Mouse (Mus musculus) embryonic facial prominence, embryonic 15.5 days (tissue): Measurements from ENCODE around the gene Actn4. TPM values are rescaled to one million over a fixed set of nuclear protein-coding genes. Genes with fewer than 3 reads are reported as not detected.

Source experiments
- ATAC-seq: fragments of 200-750 bp; cut with Nextera tagmentation; 2 replicates; pipeline ENCODE4 v1.8.0; 2017; ENCODE audit warnings: low read depth, moderate TSS enrichment; ENCODE audit not compliant: insufficient number of reproducible peaks, low FRiP score, low TSS enrichment
- H3K27ac ChIP-seq: fragments of 300-500 bp; sonication (generic); replicated peaks from 2 replicates; pipeline ENCODE4 v1.5.1; 2015; ENCODE audit warnings: mild to moderate bottlenecking, inconsistent platforms
- H3K27me3 ChIP-seq: fragments of 300-500 bp; sonication (generic); 2 replicates; pipeline ENCODE4 v1.6.1; 2015; ENCODE audit warnings: inconsistent platforms
- H3K36me3 ChIP-seq: fragments of 300-500 bp; sonication (generic); 2 replicates; pipeline ENCODE4 v1.6.1; 2015; ENCODE audit warnings: mild to moderate bottlenecking, inconsistent platforms
- H3K4me1 ChIP-seq: fragments of 300-500 bp; sonication (generic); 2 replicates; pipeline ENCODE4 v1.6.1; 2015; ENCODE audit warnings: inconsistent platforms
- H3K4me2 ChIP-seq: fragments of 300-500 bp; sonication (generic); replicated peaks from 2 replicates; pipeline ENCODE4 v1.6.1; 2015; ENCODE audit warnings: mild to moderate bottlenecking, inconsistent platforms
- H3K4me3 ChIP-seq: fragments of 300-500 bp; sonication (generic); replicated peaks from 2 replicates; pipeline ENCODE4 v1.5.1; 2015; ENCODE audit warnings: mild to moderate bottlenecking, inconsistent platforms
- H3K9ac ChIP-seq: fragments of 300-500 bp; sonication (generic); 2 replicates; pipeline ENCODE4 v1.6.1; 2015; ENCODE audit warnings: inconsistent platforms
- H3K9me3 ChIP-seq: fragments of 300-500 bp; sonication (generic); replicated peaks from 2 replicates; pipeline ENCODE4 v1.6.1; 2016; ENCODE audit warnings: inconsistent platforms
- WGBS: fragments of 180-500 bp; shearing (Covaris S2); methylation state at CpG from one replicate; pipeline ENCODE4 v1.1.7; 2015; 5-methylcytosine and 5-hydroxymethylcytosine counted together
- polyA plus RNA-seq: library from polyadenylated mRNA; unstranded; fragments of >200 nt; fragmentation: Nextera tagmentation; extraction: Ambion mirVana; gene quantifications from 2 replicates; pipeline ENCODE4 v1.2.1, GENCODE M21; 2015

Gene Actn4
- polyA plus RNA-seq, 1 experiment from 2014 or later = 321 TPM

DNA sequence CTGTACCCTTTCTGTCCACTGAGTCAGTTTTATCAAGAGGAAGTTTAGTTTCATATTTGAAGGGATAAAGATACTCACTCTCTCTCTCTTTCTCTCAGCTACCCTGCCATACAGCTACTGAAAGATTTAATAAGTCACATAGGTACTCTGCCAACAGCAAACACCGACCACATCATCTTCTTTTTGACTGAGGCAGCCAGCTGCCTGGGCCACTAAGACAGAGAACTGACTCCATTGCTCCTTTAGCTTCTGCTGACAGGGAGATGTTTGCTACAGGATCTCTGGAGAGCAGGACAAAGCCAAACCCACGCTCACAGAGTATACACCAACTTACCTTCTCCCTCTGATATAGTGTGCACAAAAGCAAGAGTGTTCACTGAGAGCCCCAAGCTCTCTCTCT, 12.8 kb downstream of the Actn4 start:
- WGBS = 60% methylated on average over 2 of the region's 2 CpGs
- ATAC-seq = no peak
- peaks cover 96% of the 10 kb centered on the region for H3K4me1 ChIP-seq

DNA sequence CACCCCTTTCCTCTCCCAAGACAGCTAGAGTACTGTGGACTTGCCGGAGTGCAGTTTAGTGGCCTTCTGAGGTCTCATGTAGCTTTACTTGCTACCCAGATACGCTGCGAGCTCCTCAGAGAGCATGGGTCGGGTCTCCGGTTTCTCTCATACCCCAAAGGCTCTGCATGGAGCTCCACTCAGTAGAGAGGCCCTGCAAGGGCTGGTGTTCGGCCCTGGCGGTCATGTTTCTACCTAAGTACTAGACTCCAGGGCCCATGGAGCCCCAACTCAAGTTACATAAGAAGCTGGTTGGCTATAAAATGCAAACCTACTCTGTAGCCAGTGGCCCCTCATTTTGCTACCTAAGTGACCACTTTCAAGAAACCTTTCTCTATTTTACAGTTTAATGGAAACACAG, 13.4 kb downstream of the Actn4 start:
- Histone ChIP-seq H3K4me3 (no peak overlapping the region), H3K9ac (no peak overlapping the region), H3K4me1 (peaks cover 97% of the 10 kb centered on the region), H3K27ac (peak overlapping the region; percentile 44), H3K27me3 (no peaks in the 10 kb centered on the region), H3K4me2 (no peak overlapping the region), H3K9me3 (no peaks in the 10 kb centered on the region), H3K36me3 (0 out of 2 replicates have a peak, but pooled peaks cover 6% of the 10 kb centered on the region)
- WGBS = 68% methylated on average over 7 of the region's 7 CpGs
- ATAC-seq = no peak

More for the DNA sequence above, 12.8 kb downstream of the Actn4 start:
- H3K27me3 ChIP-seq = no peaks in the 10 kb centered on the region
- no peak overlapping the region for H3K4me3 ChIP-seq
- H3K36me3 ChIP-seq = 0 out of 2 replicates have a peak, but pooled peaks cover 6% of the 10 kb centered on the region
- no peak overlapping the region for H3K4me2 ChIP-seq
- no peaks in the 10 kb centered on the region for H3K9me3 ChIP-seq
- H3K9ac ChIP-seq = no peak overlapping the region
- peak overlapping the region; percentile 44 for H3K27ac ChIP-seq

DNA sequence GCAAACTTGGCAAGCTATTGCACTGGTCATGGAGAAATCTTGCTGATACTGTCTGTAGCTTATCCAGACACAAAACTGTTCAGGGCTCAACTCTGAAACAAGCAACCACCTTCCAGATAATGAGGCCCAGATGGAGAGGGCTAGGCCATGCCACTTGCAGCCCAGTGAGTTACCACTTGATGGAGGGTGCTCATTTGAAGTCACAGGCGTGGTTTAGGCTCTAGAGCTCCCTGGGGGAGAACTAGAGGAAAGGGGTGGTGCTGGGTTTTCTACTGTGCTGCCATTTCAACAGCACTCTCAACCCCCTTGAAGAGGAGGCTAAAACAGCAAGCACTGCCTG, 15.9 kb downstream of the Actn4 start:
- Histone ChIP-seq H3K4me1 (peaks cover 90% of the 10 kb centered on the region), H3K27me3 (no peaks in the 10 kb centered on the region), H3K9me3 (no peaks in the 10 kb centered on the region), H3K4me2 (peak overlapping the region; percentile 15; the same call in 1 of the 2 replicates), H3K36me3 (0 out of 2 replicates have a peak, but pooled peaks cover 6% of the 10 kb centered on the region), H3K4me3 (no peak overlapping the region), H3K9ac (no peak overlapping the region), H3K27ac (peak overlapping the region; percentile 92)
- 10% methylated on average over 1 of the region's 1 CpGs for whole genome bisulfite sequencing
- ATAC-seq = no peak

DNA sequence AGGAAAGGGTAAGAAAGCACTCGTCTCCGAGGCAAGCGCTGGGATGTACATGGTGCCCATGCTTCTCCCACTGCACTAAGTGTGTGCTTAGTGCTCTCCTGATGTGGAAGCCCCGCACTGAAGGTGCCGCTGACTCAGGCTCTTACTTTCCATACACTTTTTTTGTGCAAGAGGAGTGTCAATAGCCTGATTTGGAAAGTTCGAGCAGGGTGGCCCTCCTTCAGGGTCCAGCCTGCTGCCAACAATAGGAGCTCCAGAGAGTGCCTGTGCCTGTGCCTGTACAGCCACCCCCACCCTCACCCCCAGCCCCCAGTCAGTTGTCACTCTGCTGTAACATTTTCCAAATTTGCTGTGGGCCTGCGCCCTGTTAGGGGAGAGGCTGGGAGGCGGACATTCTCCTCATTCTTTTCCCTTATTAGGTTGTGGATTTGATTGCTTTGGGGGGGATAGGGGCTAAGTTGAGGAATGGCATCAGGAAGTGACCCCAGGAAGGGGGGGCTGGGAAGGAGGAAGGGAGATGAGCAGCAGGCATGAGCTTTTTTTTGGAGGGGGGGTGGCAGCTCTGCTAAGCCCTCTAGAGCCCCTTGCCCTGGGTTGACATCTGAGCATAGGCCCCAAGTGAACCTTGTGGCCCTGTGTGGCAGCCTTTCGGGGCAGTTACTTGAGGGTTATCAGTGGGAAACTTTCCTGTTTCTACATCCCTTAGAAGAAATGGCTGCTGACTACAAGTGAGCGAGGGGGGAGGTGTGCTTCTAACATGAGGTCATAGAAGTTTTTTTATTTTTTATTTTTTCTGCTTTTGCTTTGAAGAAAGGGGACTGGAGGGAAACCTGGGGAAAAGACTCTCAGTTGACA, 16.5 kb downstream of the Actn4 start:
- ATAC-seq = peak; percentile 66
- Histone ChIP-seq H3K4me2 (peak overlapping the region; percentile 24), H3K27ac (peak overlapping the region; percentile 92), H3K9ac (peak overlapping the region; percentile 9; the same call in 1 of the 2 replicates), H3K27me3 (no peaks in the 10 kb centered on the region), H3K4me3 (no peak overlapping the region), H3K36me3 (0 out of 2 replicates have a peak, but pooled peaks cover 5% of the 10 kb centered on the region), H3K9me3 (no peaks in the 10 kb centered on the region), H3K4me1 (peaks cover 90% of the 10 kb centered on the region)
- WGBS = 12% methylated on average over 10 of the region's 10 CpGs

DNA sequence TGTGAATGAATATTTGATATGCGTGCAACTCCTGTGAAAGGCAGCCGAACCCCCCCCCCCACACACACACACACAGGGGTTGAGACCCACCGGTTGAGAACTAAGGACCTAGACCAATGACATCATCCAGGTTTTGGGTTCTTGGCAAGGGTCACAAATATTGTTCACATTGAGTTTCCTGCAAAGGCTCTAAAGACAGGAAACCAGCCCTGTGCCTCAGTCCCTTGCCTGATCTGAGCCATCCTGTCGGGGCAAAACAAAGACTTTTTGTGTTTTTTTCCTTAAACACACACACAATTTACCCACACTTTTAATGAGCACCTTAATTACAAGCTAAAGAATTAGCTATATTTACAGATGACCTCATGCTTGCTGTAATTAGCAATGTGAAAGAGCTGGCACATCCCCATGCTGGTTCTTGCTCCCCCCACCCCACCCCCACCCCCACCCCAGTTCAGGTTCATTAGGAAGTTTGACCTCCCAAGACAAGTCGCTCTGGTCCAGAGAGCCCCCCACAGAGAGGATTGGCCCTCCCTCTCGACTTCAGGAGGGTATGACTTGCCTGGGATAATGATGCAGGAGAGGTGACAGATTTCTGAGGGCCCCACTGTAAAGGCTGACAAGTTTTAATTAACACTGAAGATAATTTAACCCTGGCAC, 17.3 kb downstream of the Actn4 start:
- Histone ChIP-seq H3K27ac (peak overlapping the region; percentile 92), H3K27me3 (no peaks in the 10 kb centered on the region), H3K9ac (no peak overlapping the region), H3K36me3 (no peaks in the 10 kb centered on the region), H3K4me1 (peaks cover 93% of the 10 kb centered on the region), H3K9me3 (no peaks in the 10 kb centered on the region), H3K4me2 (0 out of 2 replicates have a peak overlapping the region, but pooled peaks have one; percentile 24), H3K4me3 (no peak overlapping the region)
- WGBS = 26% methylated on average over 6 of the region's 6 CpGs
- no peak for ATAC-seq

DNA sequence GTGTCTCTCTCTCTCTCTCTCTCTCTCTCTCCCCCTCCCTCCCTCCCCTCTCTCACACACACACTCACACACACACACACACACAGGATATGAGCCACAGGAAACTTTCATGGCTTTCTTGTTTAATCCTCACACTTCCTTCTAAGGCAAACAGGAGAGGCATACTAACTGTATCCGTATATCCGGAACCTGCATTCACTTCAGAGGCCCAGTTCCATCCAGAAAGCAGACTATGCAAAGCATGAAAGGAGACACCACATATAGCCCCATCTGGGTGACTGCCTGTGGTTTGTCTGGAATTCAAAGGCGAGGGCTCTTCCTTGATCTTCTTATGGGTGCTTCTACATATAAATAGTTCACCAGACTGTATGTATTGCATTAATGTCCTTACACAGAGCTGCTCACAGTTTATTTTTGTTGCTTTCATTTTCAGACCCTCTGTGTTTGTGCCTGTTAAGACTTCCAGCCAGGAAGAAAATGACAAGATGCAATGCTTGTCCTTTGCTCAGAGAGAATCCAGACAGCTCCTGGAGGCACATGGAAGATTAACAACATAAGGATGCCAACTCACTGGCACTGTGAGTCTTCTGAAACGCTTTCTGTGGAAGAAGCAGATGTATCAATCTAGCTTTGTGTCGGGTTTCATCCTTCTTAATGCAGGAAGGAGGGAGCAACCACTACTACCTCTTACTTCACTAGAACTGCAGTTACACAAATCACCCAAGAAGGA, 18.5 kb downstream of the Actn4 start:
- Histone ChIP-seq H3K4me3 (no peak overlapping the region), H3K9me3 (no peaks in the 10 kb centered on the region), H3K27me3 (no peaks in the 10 kb centered on the region), H3K4me2 (peak overlapping the region; percentile 8; the same call in 1 of the 2 replicates), H3K4me1 (peaks cover 93% of the 10 kb centered on the region), H3K27ac (peak overlapping the region; percentile 92), H3K9ac (no peak overlapping the region), H3K36me3 (no peaks in the 10 kb centered on the region)
- no peak for ATAC-seq
- WGBS = 17% methylated on average over 5 of the region's 5 CpGs

DNA sequence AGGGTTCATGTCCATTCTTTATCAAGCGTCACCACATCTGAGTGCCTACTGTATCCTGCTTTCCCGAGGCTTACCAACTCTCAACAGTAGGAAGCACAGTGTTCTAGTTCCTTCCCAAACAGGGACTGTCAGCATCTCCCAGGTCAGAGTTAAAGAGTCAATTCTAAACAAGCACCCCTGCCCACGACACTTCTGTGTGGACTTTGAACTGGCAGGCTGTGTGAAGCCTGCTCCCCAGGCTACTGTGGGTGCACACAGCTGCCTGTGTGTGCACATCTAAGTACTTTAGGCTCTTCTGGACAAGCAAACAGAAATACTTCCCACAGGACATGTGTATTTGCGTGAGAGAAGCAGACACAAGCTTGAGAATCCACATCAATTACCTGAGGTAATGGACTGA, 20.6 kb downstream of the Actn4 start:
- no peak for ATAC-seq
- Histone ChIP-seq H3K36me3 (peaks cover 5% of the 10 kb centered on the region; the same call in 1 of the 2 replicates), H3K9ac (no peak overlapping the region), H3K9me3 (no peaks in the 10 kb centered on the region), H3K4me1 (peaks cover 89% of the 10 kb centered on the region), H3K4me2 (no peak overlapping the region), H3K27me3 (no peaks in the 10 kb centered on the region), H3K27ac (peak overlapping the region; percentile 79), H3K4me3 (no peak overlapping the region)
- WGBS = 67% methylated on average over 4 of the region's 4 CpGs

DNA sequence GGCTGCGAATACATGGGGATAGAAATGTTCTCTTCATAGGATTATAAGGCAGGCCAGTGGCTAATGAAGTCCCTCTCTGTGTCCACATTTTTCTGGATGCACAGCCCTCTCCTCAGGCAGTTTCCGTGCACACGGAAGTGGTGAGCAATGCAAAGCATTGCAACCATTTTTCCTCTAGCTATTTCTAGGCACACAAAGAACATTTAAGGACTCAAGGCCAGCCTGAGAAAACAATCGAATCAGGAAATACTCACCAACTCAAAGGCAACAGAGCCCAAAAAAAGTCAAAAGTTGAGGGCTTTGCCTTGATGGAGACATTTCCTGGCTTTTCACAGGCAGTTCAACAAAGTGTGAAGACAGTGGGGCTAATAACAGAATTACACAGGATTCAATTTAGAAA, 21.0 kb downstream of the Actn4 start:
- no peak overlapping the region for H3K9ac ChIP-seq
- no peak overlapping the region for H3K4me2 ChIP-seq
- no peak overlapping the region for H3K4me3 ChIP-seq
- H3K27ac ChIP-seq = peak overlapping the region; percentile 79
- 50% methylated on average over 4 of the region's 4 CpGs for WGBS
- ATAC-seq = no peak
- no peaks in the 10 kb centered on the region for H3K27me3 ChIP-seq
- peaks cover 89% of the 10 kb centered on the region for H3K4me1 ChIP-seq
- H3K9me3 ChIP-seq = no peaks in the 10 kb centered on the region
- H3K36me3 ChIP-seq = peaks cover 5% of the 10 kb centered on the region; the same call in 1 of the 2 replicates

DNA sequence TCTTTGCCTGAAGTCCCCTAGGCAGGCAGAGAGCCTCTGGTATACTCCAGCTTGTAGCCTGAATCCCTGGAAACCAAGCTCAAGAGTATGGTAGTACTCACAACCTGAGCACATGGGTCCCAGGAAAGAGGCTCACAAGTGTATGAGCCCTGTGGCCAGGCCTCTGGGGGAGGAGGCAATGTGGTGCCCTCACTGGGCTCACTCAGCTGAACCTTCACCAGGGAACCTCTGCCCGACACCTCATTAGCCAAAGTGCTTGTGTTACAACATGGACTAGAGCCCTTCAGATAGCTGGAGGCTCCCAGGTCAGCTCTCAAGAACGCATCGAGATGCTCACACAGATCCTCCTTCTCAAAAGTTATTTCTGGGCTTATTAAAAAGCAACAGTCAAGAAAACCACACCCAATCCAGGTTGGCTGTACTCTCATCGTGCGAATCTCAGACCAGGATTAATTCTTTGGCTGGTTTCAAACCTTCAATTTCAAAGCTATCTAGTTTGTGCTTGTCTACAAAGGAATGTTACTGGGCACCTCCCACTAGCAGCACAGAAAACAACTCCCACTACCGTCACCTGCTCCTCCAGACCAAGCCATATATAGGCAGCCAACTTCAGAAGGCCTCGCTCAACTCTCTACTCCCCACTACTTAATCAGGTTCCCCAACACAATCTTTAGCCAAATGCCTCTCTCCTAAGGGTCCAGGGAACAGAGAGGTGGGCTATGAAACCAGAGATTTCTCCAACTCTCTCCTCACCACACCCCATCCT, 22.5 kb downstream of the Actn4 start:
- 61% methylated on average over 7 of the region's 7 CpGs for WGBS
- ATAC-seq = no peak
- H3K4me2 ChIP-seq = no peak overlapping the region
- no peaks in the 10 kb centered on the region for H3K9me3 ChIP-seq
- peaks cover 76% of the 10 kb centered on the region for H3K4me1 ChIP-seq
- H3K27ac ChIP-seq = peak overlapping the region; percentile 79
- no peaks in the 10 kb centered on the region for H3K27me3 ChIP-seq
- H3K9ac ChIP-seq = no peak overlapping the region
- H3K4me3 ChIP-seq = no peak overlapping the region
- peaks cover 5% of the 10 kb centered on the region; the same call in 1 of the 2 replicates for H3K36me3 ChIP-seq

DNA sequence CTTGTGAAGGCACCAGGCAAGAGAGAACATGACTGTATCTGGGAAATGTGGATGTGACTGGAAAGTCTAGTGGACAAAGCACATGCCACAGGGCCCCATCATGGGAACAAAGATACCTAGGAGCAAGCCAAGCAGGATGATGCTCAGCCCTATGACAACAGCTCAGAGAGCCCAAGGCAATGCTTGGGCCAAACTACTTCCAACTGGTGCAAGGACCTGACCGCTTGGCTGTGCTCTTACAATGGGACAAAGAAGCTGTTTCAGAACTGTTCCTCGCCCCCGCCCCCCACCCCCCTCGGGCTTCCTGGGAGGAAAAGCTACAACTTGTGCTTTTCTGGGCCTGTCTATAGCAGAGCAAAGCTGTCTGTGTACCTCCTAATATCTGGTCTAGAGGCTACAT, 23.5 kb downstream of the Actn4 start:
- peak overlapping the region; percentile 67 for H3K27ac ChIP-seq
- no peak for ATAC-seq
- no peaks in the 10 kb centered on the region for H3K9me3 ChIP-seq
- H3K4me3 ChIP-seq = no peak overlapping the region
- H3K27me3 ChIP-seq = no peaks in the 10 kb centered on the region
- peaks cover 13% of the 10 kb centered on the region for H3K36me3 ChIP-seq
- no peak overlapping the region for H3K9ac ChIP-seq
- no peak overlapping the region for H3K4me2 ChIP-seq
- peaks cover 72% of the 10 kb centered on the region for H3K4me1 ChIP-seq
- 54% methylated on average over 4 of the region's 4 CpGs for WGBS
